Mouse (Mus musculus) lung, postnatal 0 days (tissue): Measurements from ENCODE around the gene Atp2a2.

ENCODE experiments used
- CTCF ChIP-seq: IDR thresholded peaks from 2 replicates; pipeline ENCODE4 v1.5.1; 2016; ENCODE audit warnings: antibody characterized with exemption, mild to moderate bottlenecking
- EP300 ChIP-seq: IDR thresholded peaks from 2 replicates; pipeline ENCODE4 v1.6.1; 2016; ENCODE audit warnings: antibody characterized with exemption, mild to moderate bottlenecking, control low read depth

GRCm38 (mm10) chr5:122526405-122526804 lies 24.4 kb upstream of the Atp2a2 start:
- TF ChIP-seq EP300 (no peak), CTCF (no peak)
